Mouse (Mus musculus) Patski (cell line): ENCODE results near the gene Plch2. TPM values are rescaled to one million over a fixed set of nuclear protein-coding genes. Genes with fewer than 3 reads are reported as not detected.

Experiments used
- ATAC-seq: fragments of 100-300 bp; one replicate; pipeline ENCODE4 v1.8.0; 2021
- CTCF ChIA-PET: fragments of 350-600 bp; sonication (Branson Sonifier 250); formaldehyde crosslinking; loops from one replicate; lab custom pipeline; 2022; ENCODE audit warnings: inconsistent platforms; lab: Charles Lee
- POLR2A ChIA-PET: fragments of 350-600 bp; sonication (Branson Sonifier 250); formaldehyde crosslinking; loops from one replicate; lab custom pipeline; 2022; ENCODE audit warnings: antibody characterized with exemption, inconsistent platforms; lab: Charles Lee
- DNase-seq: peaks from one replicate; pipeline ENCODE4 v3.0.0-alpha.2; 2011; ENCODE audit warnings: low read depth, low spot score
- H3K27me3 ChIP-seq: fragments of 371-371 bp; one replicate; pipeline ENCODE4 v1.5.1; 2021
- CTCF ChIP-seq: fragments of 100-300 bp; IDR thresholded peaks from one replicate; pipeline ENCODE4 v1.5.1; 2021
- in situ Hi-C: fragments of 300-500 bp; cut with MboI; formaldehyde crosslinking; loops from 3 replicates; pipeline ENCODE4 v1.11.1; 2018; ENCODE audit warnings: low pct_unique_long_range_greater_than_20kb, mixed read lengths
- polyA plus RNA-seq: library from polyadenylated mRNA; unstranded; gene quantifications from one replicate; pipeline ENCODE4 v1.2.3, GENCODE M21; 2021

The Plch2 gene
- polyA plus RNA-seq, 1 experiment from 2014 or later, result 0.49 TPM

- DNase-seq (no peak), ATAC-seq (no peak)
- in situ Hi-C loops, result no loop called here
- CTCF ChIA-PET, result interaction anchor here (1.2 to 2.5 kb wide), 2 partner anchors 10 to 83 kb away, joined by 3 to 10 read pairs; no protein-coding TSS in a partner anchor
- no peak for TF ChIP-seq CTCF
- no peaks in the 10 kb centered on the region for H3K27me3 ChIP-seq
- POLR2A ChIA-PET, result no interaction called here
Measured at GRCm38 (mm10) chr4:155064474-155064873, 7.9 kb upstream of the Plch2 start.

GRCm38 (mm10) chr4:155063895-155064294, 7.3 kb upstream of the Plch2 start:
- H3K27me3 ChIP-seq, result no peaks in the 10 kb centered on the region
- CTCF ChIA-PET, result no interaction called here
- POLR2A ChIA-PET, result no interaction called here
- TF ChIP-seq CTCF, result no peak
- DNase-seq (no peak), ATAC-seq (no peak)
- in situ Hi-C loops, result no loop called here

- in situ Hi-C loops, result no loop called here
- no peak for TF ChIP-seq CTCF
- CTCF ChIA-PET, result interaction anchor here (1.5 to 1.6 kb wide), 2 partner anchors 46 to 150 kb away, joined by 3 to 4 read pairs; no protein-coding TSS in a partner anchor
- no peaks in the 10 kb centered on the region for H3K27me3 ChIP-seq
- POLR2A ChIA-PET, result no interaction called here
- DNase-seq (no peak), ATAC-seq (no peak)
Measured at GRCm38 (mm10) chr4:155058325-155058724, 1.7 kb upstream of the Plch2 start.

- ChIA-PET POLR2A (no interaction called here), CTCF (no interaction called here)
- in situ Hi-C loops, result no loop called here
- no peak for TF ChIP-seq CTCF
- ATAC-seq (no peak), DNase-seq (no peak)
- H3K27me3 ChIP-seq, result peaks cover 7% of the 10 kb centered on the region
Measured at GRCm38 (mm10) chr4:155050116-155050515, 6.5 kb downstream of the Plch2 start.

- in situ Hi-C loops, result no loop called here
- ChIA-PET CTCF (no interaction called here), POLR2A (interaction anchor here (0.6 kb wide), 1 partner anchor 25 kb away, joined by 5 read pairs; no protein-coding TSS in a partner anchor)
- TF ChIP-seq CTCF, result no peak
- peaks cover 24% of the 10 kb centered on the region for H3K27me3 ChIP-seq
- ATAC-seq, result no peak
- no peak for DNase-seq
Measured at GRCm38 (mm10) chr4:155046636-155047035, 9.9 kb downstream of the Plch2 start.

- DNase-seq (no peak), ATAC-seq (no peak)
- no peak for TF ChIP-seq CTCF
- in situ Hi-C loops, result no loop called here
- peaks cover 41% of the 10 kb centered on the region for H3K27me3 ChIP-seq
- CTCF ChIA-PET, result no interaction called here
- POLR2A ChIA-PET, result no interaction called here
Measured at GRCm38 (mm10) chr4:155043289-155043625, 13.3 kb downstream of the Plch2 start.

- TF ChIP-seq CTCF, result no peak
- in situ Hi-C loops, result no loop called here
- ATAC-seq (no peak), DNase-seq (no peak)
- peaks cover 41% of the 10 kb centered on the region for H3K27me3 ChIP-seq
- ChIA-PET CTCF (no interaction called here), POLR2A (no interaction called here)
Measured at GRCm38 (mm10) chr4:155042606-155043288, 13.8 kb downstream of the Plch2 start.

GRCm38 (mm10) chr4:155040696-155041095, 15.9 kb downstream of the Plch2 start:
- H3K27me3 ChIP-seq, result peaks cover 49% of the 10 kb centered on the region
- CTCF ChIA-PET, result no interaction called here
- in situ Hi-C loops, result no loop called here
- TF ChIP-seq CTCF, result no peak
- POLR2A ChIA-PET, result no interaction called here
- ATAC-seq (no peak), DNase-seq (no peak)

GRCm38 (mm10) chr4:155040197-155040596, 16.4 kb downstream of the Plch2 start:
- peaks cover 50% of the 10 kb centered on the region for H3K27me3 ChIP-seq
- ATAC-seq, result no peak
- no peak for DNase-seq
- ChIA-PET POLR2A (no interaction called here), CTCF (no interaction called here)
- in situ Hi-C loops, result no loop called here
- no peak for TF ChIP-seq CTCF

GRCm38 (mm10) chr4:155034787-155035186, 21.8 kb downstream of the Plch2 start:
- ATAC-seq (no peak), DNase-seq (no peak)
- in situ Hi-C loops, result no loop called here
- peaks cover 43% of the 10 kb centered on the region for H3K27me3 ChIP-seq
- ChIA-PET POLR2A (no interaction called here), CTCF (interaction anchor here (1.8 kb wide), 1 partner anchor 21 kb away, joined by 5 read pairs; no protein-coding TSS in a partner anchor)
- TF ChIP-seq CTCF, result no peak

- in situ Hi-C loops, result no loop called here
- ChIA-PET POLR2A (no interaction called here), CTCF (no interaction called here)
- DNase-seq (no peak), ATAC-seq (no peak)
- peaks cover 38% of the 10 kb centered on the region for H3K27me3 ChIP-seq
- no peak for TF ChIP-seq CTCF
Measured at GRCm38 (mm10) chr4:155034202-155034601, 22.4 kb downstream of the Plch2 start.
